Comparison of ENCODE assay signal across 19 mouse cellular contexts in genomic region chr3:61340321-61340720, GRCm38 (mm10). TPM values are rescaled to one million over a fixed set of nuclear protein-coding genes. Genes with fewer than 3 reads are reported as not detected.
DNase-seq lines count a peak whose midpoint lies in the region; ATAC-seq and TF ChIP-seq lines count a peak whose summit lies in the region.
"Had no signal": no experiment of that assay in that cellular context is flagged by ENCODE, and none has a peak within 500 bp of the region (broad histone marks: within the 10 kb centered on the region; RNA-seq: fewer than 3 reads in every experiment).

No protein-coding gene starts in this region.

- ATAC-seq in hindbrain, embryonic 13.5 days (ENCODE audit: low FRiP score): peak; percentile 65; the same call in 1 of the 2 replicates
- no peak for ATAC-seq in hindbrain, embryonic 12.5 days (ENCODE audit: low FRiP score)
- ATAC-seq in lung, postnatal 0 days: no peak
- 0 out of 2 replicates have a peak, but pooled peaks have one; percentile 53 for ATAC-seq in hindbrain, postnatal 0 days
- ATAC-seq: forebrain, embryonic 16.5 days had no signal

- no peak overlapping the region for H3K9ac ChIP-seq in hindbrain, embryonic 13.5 days
- no peak overlapping the region for H3K9ac ChIP-seq in hindbrain, embryonic 12.5 days
- no peak overlapping the region for H3K9ac ChIP-seq in lung, postnatal 0 days (replicated peaks; ENCODE audit: low read depth)
- no peak overlapping the region for H3K9ac ChIP-seq in hindbrain, postnatal 0 days (replicated peaks; ENCODE audit: low read length)
- H3K9ac ChIP-seq: liver, embryonic 14.5 days had no signal

- no peak overlapping the region for H3K27ac ChIP-seq in hindbrain, embryonic 13.5 days
- H3K27ac ChIP-seq in hindbrain, embryonic 12.5 days: no peak overlapping the region
- H3K27ac ChIP-seq in lung, postnatal 0 days (ENCODE audit: low read length): no peak overlapping the region
- H3K27ac ChIP-seq in hindbrain, postnatal 0 days: no peak overlapping the region
- peak overlapping the region; percentile 28 for H3K27ac ChIP-seq in small intestine, adult 2 months (ENCODE audit: insufficient read depth, low read depth, low read length)
- H3K27ac ChIP-seq: gastrocnemius, adult 2 months; liver, embryonic 14.5 days had no signal

- no peaks in the 10 kb centered on the region for H3K27me3 ChIP-seq in hindbrain, embryonic 13.5 days
- no peaks in the 10 kb centered on the region for H3K27me3 ChIP-seq in hindbrain, embryonic 12.5 days
- H3K27me3 ChIP-seq in lung, postnatal 0 days (replicated peaks; ENCODE audit: insufficient read depth, low read length): no peaks in the 10 kb centered on the region
- no peaks in the 10 kb centered on the region for H3K27me3 ChIP-seq in hindbrain, postnatal 0 days (ENCODE audit: insufficient read depth, low read length)
- no peaks in the 10 kb centered on the region for H3K27me3 ChIP-seq in small intestine, adult 2 months (ENCODE audit: control insufficient read depth, insufficient read depth, low read length)
- H3K27me3 ChIP-seq: megakaryocyte, embryonic 14.5 days had no signal

- 0 out of 2 replicates have a peak, but pooled peaks cover 4% of the 10 kb centered on the region for H3K4me1 ChIP-seq in hindbrain, embryonic 13.5 days (replicated peaks)
- H3K4me1 ChIP-seq in hindbrain, embryonic 12.5 days: no peaks in the 10 kb centered on the region
- H3K4me1 ChIP-seq in lung, postnatal 0 days (ENCODE audit: insufficient read depth, low read depth, low read length): no peaks in the 10 kb centered on the region
- no peaks in the 10 kb centered on the region for H3K4me1 ChIP-seq in hindbrain, postnatal 0 days (ENCODE audit: insufficient read depth, low read length)
- peaks cover 12% of the 10 kb centered on the region; the same call in 1 of the 2 replicates for H3K4me1 ChIP-seq in small intestine, adult 2 months (ENCODE audit: control insufficient read depth, insufficient read depth, insufficient read length, low read length)

- H3K9me3 ChIP-seq in hindbrain, embryonic 13.5 days: no peaks in the 10 kb centered on the region
- H3K9me3 ChIP-seq in hindbrain, embryonic 12.5 days (replicated peaks): no peaks in the 10 kb centered on the region
- no peaks in the 10 kb centered on the region for H3K9me3 ChIP-seq in lung, postnatal 0 days (ENCODE audit: low read length)
- no peaks in the 10 kb centered on the region for H3K9me3 ChIP-seq in hindbrain, postnatal 0 days (ENCODE audit: low read length)
- H3K9me3 ChIP-seq: megakaryocyte, embryonic 14.5 days had no signal

- no peak for TF ChIP-seq EP300 in lung, postnatal 0 days (IDR thresholded peaks at IDR 0.05)

- peak; percentile 5 for DNase-seq in lung, postnatal 0 days (ENCODE audit: low spot score)
- no peak for DNase-seq in lung, adult 18-20 months
- peak; percentile 58 for DNase-seq in hindbrain, postnatal 0 days (ENCODE audit: low spot score)
- DNase-seq in adipocyte (ENCODE audit: low spot score): no peak
- no peak for DNase-seq in embryo, embryonic 11 days
- DNase-seq: adrenal gland, postnatal 36 days; gastrocnemius, adult 2 months; heart, postnatal 14 days; thymus, postnatal 25 days had no signal

- 53% methylated on average over 5 of the region's 5 CpGs for WGBS in hindbrain, embryonic 13.5 days
- 63% methylated on average over 5 of the region's 5 CpGs for WGBS in hindbrain, embryonic 12.5 days
- whole genome bisulfite sequencing in lung, postnatal 0 days: 60% methylated on average over 5 of the region's 5 CpGs
- WGBS in hindbrain, postnatal 0 days: 32% methylated on average over 5 of the region's 5 CpGs
- 77% methylated on average over 5 of the region's 5 CpGs for WGBS in small intestine, adult 2 months

- no peaks in the 10 kb centered on the region for H3K36me3 ChIP-seq in hindbrain, embryonic 13.5 days
- no peaks in the 10 kb centered on the region for H3K36me3 ChIP-seq in hindbrain, embryonic 12.5 days
- no peaks in the 10 kb centered on the region for H3K36me3 ChIP-seq in lung, postnatal 0 days (ENCODE audit: insufficient read depth, low read length)
- H3K36me3 ChIP-seq in hindbrain, postnatal 0 days (ENCODE audit: insufficient read depth, low read length): no peaks in the 10 kb centered on the region
- no peaks in the 10 kb centered on the region for H3K36me3 ChIP-seq in small intestine, adult 2 months (ENCODE audit: control insufficient read depth, insufficient read depth, low read length)

- H3K4me3 ChIP-seq in hindbrain, embryonic 13.5 days: no peak overlapping the region
- no peak overlapping the region for H3K4me3 ChIP-seq in hindbrain, embryonic 12.5 days
- H3K4me3 ChIP-seq in lung, postnatal 0 days (ENCODE audit: low read depth, low read length): no peak overlapping the region
- H3K4me3 ChIP-seq in hindbrain, postnatal 0 days (ENCODE audit: low read length): no peak overlapping the region
- H3K4me3 ChIP-seq in small intestine, adult 2 months (ENCODE audit: low read depth, low read length): no peak overlapping the region
- H3K4me3 ChIP-seq: gastrocnemius, adult 2 months; megakaryocyte, embryonic 14.5 days had no signal

- TF ChIP-seq CTCF in lung, postnatal 0 days (IDR thresholded peaks at IDR 0.05): no peak
- TF ChIP-seq CTCF in hindbrain, postnatal 0 days (IDR thresholded peaks at IDR 0.05; ENCODE audit: low read depth): no peak
- no peak for TF ChIP-seq CTCF in small intestine, adult 2 months (IDR thresholded peaks at IDR 0.05; ENCODE audit: extremely low read depth, insufficient read length, insufficient replicate concordance, low read depth, low read length)

- no peak overlapping the region for H3K4me2 ChIP-seq in hindbrain, embryonic 13.5 days
- H3K4me2 ChIP-seq in hindbrain, embryonic 12.5 days (replicated peaks): no peak overlapping the region
- H3K4me2 ChIP-seq in lung, postnatal 0 days (replicated peaks; ENCODE audit: low read depth, low read length): no peak overlapping the region
- H3K4me2 ChIP-seq in hindbrain, postnatal 0 days (ENCODE audit: low read depth, low read length): no peak overlapping the region

- TF ChIP-seq POLR2A in small intestine, adult 2 months (IDR thresholded peaks at IDR 0.05; ENCODE audit: low read depth, low read length): no peak

RNA-seq across cellular contexts. Expression of gene Rap2b, which starts 21.1 kb away (rescaled TPM):
- 11.6 and 12.3 TPM in 2 replicates for polyA plus RNA-seq in hindbrain, embryonic 13.5 days (2015; fragmentation: Nextera tagmentation; extraction: Ambion mirVana)
- polyA plus RNA-seq in hindbrain, embryonic 12.5 days (2016; fragmentation: Nextera tagmentation; extraction: Ambion mirVana): 15.4 and 17.8 TPM in 2 replicates
- polyA plus RNA-seq in lung, postnatal 0 days (2015; fragmentation: Nextera tagmentation; extraction: Ambion mirVana): 6.8 and 7.0 TPM in 2 replicates
- total RNA-seq in hindbrain, postnatal 0 days (2014; rRNA removed): 9.9 and 10.0 TPM in 2 replicates
- 14.8 and 15.8 TPM in 2 replicates for polyA plus RNA-seq in hindbrain, postnatal 0 days (2015; fragmentation: Nextera tagmentation; extraction: Ambion mirVana)
- 2.3 and 5.0 TPM in 2 replicates for polyA plus RNA-seq in small intestine, adult 2 months (2012; rRNA removed)

RNA-seq across cellular contexts. Expression of gene B430305J03Rik, which starts 25.4 kb away (rescaled TPM):
- not detected in 2 replicates for polyA plus RNA-seq in hindbrain, embryonic 13.5 days (2015; fragmentation: Nextera tagmentation; extraction: Ambion mirVana)
- polyA plus RNA-seq in hindbrain, embryonic 12.5 days (2016; fragmentation: Nextera tagmentation; extraction: Ambion mirVana): not detected in 2 replicates
- not detected in 2 replicates for polyA plus RNA-seq in lung, postnatal 0 days (2015; fragmentation: Nextera tagmentation; extraction: Ambion mirVana)
- 2.0 and 3.0 TPM in 2 replicates for total RNA-seq in hindbrain, postnatal 0 days (2014; rRNA removed)
- not detected in 2 replicates for polyA plus RNA-seq in hindbrain, postnatal 0 days (2015; fragmentation: Nextera tagmentation; extraction: Ambion mirVana)
- 0.09 TPM in 1 of 2 replicates, not detected in the other for polyA plus RNA-seq in small intestine, adult 2 months (2012; rRNA removed)
- total RNA-seq: gastrocnemius, adult 2 months had no signal
- polyA plus RNA-seq: embryonic facial prominence, embryonic 14.5 days; forebrain, embryonic 16.5 days; intestine, postnatal 0 days; limb, embryonic 11.5 days; stomach, embryonic 16.5 days had no signal

Comparison
In these comparisons a context has a peak if more than half of its experiments do, and no peak if none do; other contexts are left out.
1. ATAC-seq: peak in hindbrain, embryonic 13.5 days (single experiment) and hindbrain, postnatal 0 days (single experiment); none in hindbrain, embryonic 12.5 days (single experiment) and lung, postnatal 0 days (single experiment).
2. DNase-seq: peak in lung, postnatal 0 days (single experiment) and hindbrain, postnatal 0 days (single experiment); none in lung, adult 18-20 months (0 of 2), adipocyte (single experiment) and embryo, embryonic 11 days (single experiment).